Mouse (Mus musculus) ES-E14 (cell line): ENCODE measurements around the gene Rai14.

Experiments
- CHD2 ChIP-seq: IDR thresholded peaks from 2 replicates; pipeline ENCODE4 v1.6.1; 2014; ENCODE audit warnings: mild to moderate bottlenecking, low read depth, low read length, inconsistent platforms
- HCFC1 ChIP-seq: IDR thresholded peaks from 2 replicates; pipeline ENCODE4 v1.6.1; 2012; ENCODE audit warnings: low read length, inconsistent platforms, borderline replicate concordance; ENCODE audit not compliant: insufficient read depth
- MAFK ChIP-seq: IDR thresholded peaks from 2 replicates; pipeline ENCODE4 v1.6.1; 2014; ENCODE audit warnings: mild to moderate bottlenecking, low read depth, low read length, inconsistent platforms; ENCODE audit not compliant: insufficient read depth
- ZC3H11A ChIP-seq: IDR thresholded peaks from 2 replicates; pipeline ENCODE4 v1.6.1; 2012; ENCODE audit warnings: low read depth, mild to moderate bottlenecking, inconsistent platforms, low read length, borderline replicate concordance
- ZNF384 ChIP-seq: IDR thresholded peaks from 2 replicates; pipeline ENCODE4 v1.6.1; 2012; ENCODE audit warnings: low read depth, low read length, inconsistent platforms

DNA sequence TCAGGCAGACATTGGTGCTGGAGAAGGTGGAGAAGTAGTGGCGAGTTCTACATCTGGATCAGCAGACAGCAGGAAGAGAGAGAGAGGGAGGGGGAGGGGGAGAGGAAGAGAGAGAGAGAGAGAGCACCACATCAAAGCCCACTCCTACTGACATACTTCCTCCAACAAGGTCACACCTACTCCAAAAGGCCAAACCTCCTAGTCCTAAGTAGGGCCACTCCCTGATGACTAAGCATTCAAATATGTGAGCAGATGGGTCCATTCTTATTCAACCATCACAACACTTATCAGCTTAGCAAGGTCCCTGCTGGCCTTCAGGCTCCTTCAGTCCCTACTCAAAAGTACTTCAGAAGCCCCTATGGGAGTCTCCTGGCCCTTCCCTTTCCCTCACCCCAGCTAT lies 9.1 kb upstream of the Rai14 start:
- TF ChIP-seq ZC3H11A: no peak
- peak; percentile 80 for TF ChIP-seq CHD2
- no peak for TF ChIP-seq HCFC1
- TF ChIP-seq MAFK: peak; percentile 81
- no peak for TF ChIP-seq ZNF384
